Mouse (Mus musculus) Muller cell, postnatal 12 days (primary cell): ENCODE measurements around the gene Surf1.
"Not testable (repeated sequence)": the region's sequence is repeated elsewhere in the genome, so short reads cannot be mapped to it uniquely, and the experiment has no call there.

Experiments used
- DNase-seq: peaks from one replicate; pipeline ENCODE4 v3.0.0-alpha.2; 2015; ENCODE audit errors: inconsistent ontology term

Surf1 gene

DNA sequence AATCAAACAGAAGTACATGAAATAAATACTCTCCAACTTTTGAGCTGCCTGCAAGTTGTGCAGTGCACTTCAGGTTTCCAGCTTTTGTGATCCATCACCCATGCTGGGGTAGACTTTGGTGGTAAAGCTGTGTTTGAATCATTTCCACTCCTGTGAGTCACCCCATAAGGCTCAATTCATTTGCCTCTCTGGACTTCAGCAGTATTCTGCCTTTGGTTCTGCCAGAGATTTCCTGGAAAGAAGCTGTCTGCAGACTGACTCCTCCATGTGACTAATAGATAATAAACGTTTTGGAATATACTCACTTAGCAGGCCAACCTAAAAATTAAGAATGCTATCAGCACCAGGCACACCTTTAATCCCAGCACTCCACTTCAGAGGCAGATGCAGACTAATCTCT, 15.6 kb downstream of the Surf1 start:
- DNase-seq, result no peak

DNA sequence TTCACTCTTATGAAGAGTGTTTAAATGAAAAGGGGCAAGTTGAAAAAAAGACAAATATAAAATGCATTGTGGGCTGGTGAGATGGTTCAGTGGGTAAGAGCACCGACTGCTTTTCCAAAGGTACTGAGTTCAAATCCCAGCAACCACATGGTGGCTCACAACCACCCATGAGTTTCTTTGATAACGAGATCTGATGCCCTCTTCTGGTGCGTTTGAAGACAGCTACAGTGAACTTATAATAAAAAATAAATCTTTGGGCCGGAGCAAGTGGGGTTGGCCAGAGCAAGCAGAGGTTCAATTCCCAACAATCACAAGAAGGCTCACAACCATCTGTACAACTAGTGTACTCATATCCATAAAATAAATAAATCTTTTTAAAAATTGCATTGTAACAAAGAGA, 20.4 kb downstream of the Surf1 start:
- DNase-seq, result no peak

GRCm38 (mm10) chr2:26886170-26886569, 30.2 kb downstream of the Surf1 start:
- not testable (repeated sequence) for DNase-seq

GRCm38 (mm10) chr2:26885541-26885940, 30.8 kb downstream of the Surf1 start:
- not testable (repeated sequence) for DNase-seq

DNA sequence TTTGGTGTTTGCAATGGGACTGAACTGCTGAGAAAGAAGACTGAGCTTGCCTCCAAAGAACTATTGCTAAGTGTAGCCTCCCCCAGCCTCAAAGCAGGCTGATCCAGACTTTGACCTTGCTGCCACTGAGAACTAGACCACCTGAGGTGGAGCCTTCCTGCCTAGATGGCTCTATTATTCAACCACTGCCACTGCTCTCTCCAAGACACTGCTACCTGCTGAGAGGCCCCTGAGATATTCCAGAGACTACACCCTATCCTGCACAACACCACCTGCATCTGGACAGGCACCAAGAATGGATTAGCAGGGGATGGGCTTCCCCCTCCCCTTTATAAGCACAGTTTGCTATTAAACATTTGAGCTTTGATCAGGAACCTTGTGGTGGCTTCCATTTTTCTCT, 37.8 kb downstream of the Surf1 start:
- DNase-seq, result no peak

DNA sequence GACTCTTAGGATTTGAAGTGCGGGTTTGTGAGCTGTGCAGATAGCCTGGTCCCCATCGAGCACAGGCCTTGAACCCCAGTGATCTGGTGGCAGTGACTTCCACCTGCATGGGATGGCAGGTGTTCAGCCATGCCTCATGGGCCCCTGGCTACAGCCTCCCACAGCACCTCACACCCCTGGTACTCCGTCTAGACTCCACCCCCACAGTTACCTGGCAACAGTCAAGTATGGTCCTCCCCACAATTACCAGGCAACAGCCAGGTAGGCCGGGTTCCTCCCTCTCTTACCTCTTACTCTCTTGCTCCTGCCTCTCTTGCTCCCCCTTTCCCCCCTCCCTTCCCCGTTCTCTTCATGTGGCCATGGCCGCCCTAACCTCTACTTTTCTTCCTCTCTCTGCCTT, 45.7 kb downstream of the Surf1 start:
- no peak for DNase-seq

GRCm38 (mm10) chr2:26864879-26865278, 51.5 kb downstream of the Surf1 start, which contains the start of gene Abo:
TSS of gene Abo (minus strand) at chr2:26864979.
- DNase-seq, result no peak
